Mouse (Mus musculus): ENCODE results near the gene Wdr18. TPM values are rescaled to one million over a fixed set of nuclear protein-coding genes. Genes with fewer than 3 reads are reported as not detected.

Wdr18 gene
- polyA plus RNA-seq, 1 experiment from 2014 or later = 174 TPM

- Histone ChIP-seq H3K4me3 (peak overlapping the region; percentile 65), H3K27ac (peak overlapping the region; percentile 93), H3K36me3 (peaks cover 23% of the 10 kb centered on the region), H3K27me3 (ENCODE audit: low read depth, poor library complexity, severe bottlenecking) (no peaks in the 10 kb centered on the region), H3K4me1 (peaks cover 64% of the 10 kb centered on the region), H3K9me3 (replicated peaks) (0 out of 2 replicates have a peak, but pooled peaks cover 4% of the 10 kb centered on the region)
- no peak for DNase-seq (ENCODE audit: low spot score)
- 10% methylated on average over 27 of the region's 27 CpGs for WGBS
These were observed 28.0 kb downstream of the Wdr18 start for GRCm38 (mm10) chr10:79987771-79988505.

- WGBS = under 1% methylated on average over 59 of the region's 59 CpGs
- peaks cover 31% of the 10 kb centered on the region for H3K36me3 ChIP-seq
- H3K4me3 ChIP-seq = peak within 1 kb of the TSS; percentile 65
- peak; percentile 83 for DNase-seq (ENCODE audit: low spot score)
- peak within 1 kb of the TSS; percentile 93 for H3K27ac ChIP-seq
- H3K27me3 ChIP-seq (ENCODE audit: low read depth, poor library complexity, severe bottlenecking) = no peaks in the 10 kb centered on the region
- 0 out of 2 replicates have a peak, but pooled peaks cover 4% of the 10 kb centered on the region for H3K9me3 ChIP-seq (replicated peaks)
- peaks cover 56% of the 10 kb centered on the region for H3K4me1 ChIP-seq
These were observed 28.7 kb downstream of the Wdr18 start, which contains the start of gene Cnn2 for GRCm38 (mm10) chr10:79988506-79989271. Gene Cnn2, plus strand, starts transcription at chr10:79988584.

GRCm38 (mm10) chr10:79989272-79989786, 29.4 kb downstream of the Wdr18 start:
- no peaks in the 10 kb centered on the region for H3K27me3 ChIP-seq (ENCODE audit: low read depth, poor library complexity, severe bottlenecking)
- H3K36me3 ChIP-seq = peaks cover 37% of the 10 kb centered on the region
- H3K4me1 ChIP-seq = peaks cover 56% of the 10 kb centered on the region
- H3K4me3 ChIP-seq = peak overlapping the region; percentile 65
- WGBS = 36% methylated on average over 8 of the region's 8 CpGs
- peak; percentile 58 for DNase-seq (ENCODE audit: low spot score)
- peak overlapping the region; percentile 93 for H3K27ac ChIP-seq
- H3K9me3 ChIP-seq (replicated peaks) = 0 out of 2 replicates have a peak, but pooled peaks cover 4% of the 10 kb centered on the region

- DNase-seq (ENCODE audit: low spot score) = peak; percentile 86
These were observed 29.9 kb downstream of the Wdr18 start for GRCm38 (mm10) chr10:79989870-79990269.

GRCm38 (mm10) chr10:79991099-79991498, 31.1 kb downstream of the Wdr18 start:
- H3K27ac ChIP-seq = peak overlapping the region; percentile 12
- peaks cover 54% of the 10 kb centered on the region for H3K36me3 ChIP-seq
- 62% methylated on average over 12 of the region's 12 CpGs for WGBS
- H3K4me3 ChIP-seq = peak overlapping the region; percentile 65
- no peak for DNase-seq (ENCODE audit: low spot score)
- no peaks in the 10 kb centered on the region for H3K27me3 ChIP-seq (ENCODE audit: low read depth, poor library complexity, severe bottlenecking)
- 0 out of 2 replicates have a peak, but pooled peaks cover 4% of the 10 kb centered on the region for H3K9me3 ChIP-seq (replicated peaks)
- H3K4me1 ChIP-seq = peaks cover 50% of the 10 kb centered on the region

More at GRCm38 (mm10) chr10:79989870-79990269, 29.9 kb downstream of the Wdr18 start:
- Histone ChIP-seq H3K9me3 (replicated peaks) (0 out of 2 replicates have a peak, but pooled peaks cover 4% of the 10 kb centered on the region), H3K4me1 (peaks cover 56% of the 10 kb centered on the region), H3K27ac (peak overlapping the region; percentile 93), H3K27me3 (ENCODE audit: low read depth, poor library complexity, severe bottlenecking) (no peaks in the 10 kb centered on the region), H3K36me3 (peaks cover 43% of the 10 kb centered on the region), H3K4me3 (peak overlapping the region; percentile 65)
- WGBS = 6% methylated on average over 15 of the region's 15 CpGs

- 0 out of 2 replicates have a peak, but pooled peaks cover 4% of the 10 kb centered on the region for H3K9me3 ChIP-seq (replicated peaks)
- 0 out of 2 replicates have a peak overlapping the region, but pooled peaks have one; percentile 1 for H3K4me3 ChIP-seq
- WGBS = 87% methylated on average over 6 of the region's 6 CpGs
- H3K4me1 ChIP-seq = peaks cover 50% of the 10 kb centered on the region
- DNase-seq (ENCODE audit: low spot score) = no peak
- H3K36me3 ChIP-seq = peaks cover 54% of the 10 kb centered on the region
- H3K27ac ChIP-seq = no peak overlapping the region
- H3K27me3 ChIP-seq (ENCODE audit: low read depth, poor library complexity, severe bottlenecking) = no peaks in the 10 kb centered on the region
These were observed 31.6 kb downstream of the Wdr18 start for GRCm38 (mm10) chr10:79991548-79991947.

- 93% methylated on average over 16 of the region's 16 CpGs for WGBS
- H3K36me3 ChIP-seq = peaks cover 54% of the 10 kb centered on the region
- 0 out of 2 replicates have a peak, but pooled peaks cover 4% of the 10 kb centered on the region for H3K9me3 ChIP-seq (replicated peaks)
- no peak overlapping the region for H3K27ac ChIP-seq
- peaks cover 22% of the 10 kb centered on the region for H3K27me3 ChIP-seq (ENCODE audit: low read depth, poor library complexity, severe bottlenecking)
- no peak overlapping the region for H3K4me3 ChIP-seq
- DNase-seq (ENCODE audit: low spot score) = no peak
- peaks cover 39% of the 10 kb centered on the region for H3K4me1 ChIP-seq
These were observed 34.6 kb downstream of the Wdr18 start for GRCm38 (mm10) chr10:79994397-79995115.

GRCm38 (mm10) chr10:79995636-79996035, 35.7 kb downstream of the Wdr18 start:
- no peak for DNase-seq (ENCODE audit: low spot score)
- 97% methylated on average over 1 of the region's 1 CpGs for WGBS
- peaks cover 30% of the 10 kb centered on the region for H3K4me1 ChIP-seq
- H3K27ac ChIP-seq = 0 out of 2 replicates have a peak overlapping the region, but pooled peaks have one; percentile 81
- H3K36me3 ChIP-seq = peaks cover 54% of the 10 kb centered on the region
- H3K9me3 ChIP-seq (replicated peaks) = 0 out of 2 replicates have a peak, but pooled peaks cover 4% of the 10 kb centered on the region
- H3K27me3 ChIP-seq (ENCODE audit: low read depth, poor library complexity, severe bottlenecking) = peaks cover 32% of the 10 kb centered on the region
- peak overlapping the region; percentile 55; the same call in 1 of the 2 replicates for H3K4me3 ChIP-seq

GRCm38 (mm10) chr10:79996272-79997033, 36.5 kb downstream of the Wdr18 start, which contains the start of gene Abca7:
Gene Abca7, plus strand, starts transcription at chr10:79996494.
- Histone ChIP-seq H3K4me3 (peak within 1 kb of the TSS; percentile 55), H3K27me3 (ENCODE audit: low read depth, poor library complexity, severe bottlenecking) (peaks cover 41% of the 10 kb centered on the region), H3K4me1 (peaks cover 24% of the 10 kb centered on the region), H3K36me3 (peaks cover 46% of the 10 kb centered on the region), H3K27ac (peak within 1 kb of the TSS; percentile 81), H3K9me3 (replicated peaks) (no peaks in the 10 kb centered on the region)
- WGBS = under 1% methylated on average over 34 of the region's 34 CpGs
- peak; percentile 96 for DNase-seq (ENCODE audit: low spot score)

GRCm38 (mm10) chr10:79997034-79997760, 37.2 kb downstream of the Wdr18 start:
- peaks cover 48% of the 10 kb centered on the region for H3K27me3 ChIP-seq (ENCODE audit: low read depth, poor library complexity, severe bottlenecking)
- peak overlapping the region; percentile 55 for H3K4me3 ChIP-seq
- H3K27ac ChIP-seq = peak overlapping the region; percentile 81
- H3K4me1 ChIP-seq = peaks cover 26% of the 10 kb centered on the region
- DNase-seq (ENCODE audit: low spot score) = peak; percentile 89
- H3K36me3 ChIP-seq = peaks cover 38% of the 10 kb centered on the region
- H3K9me3 ChIP-seq (replicated peaks) = no peaks in the 10 kb centered on the region
- under 1% methylated on average over 35 of the region's 35 CpGs for WGBS

GRCm38 (mm10) chr10:79997819-79998218, 37.9 kb downstream of the Wdr18 start:
- no peak for DNase-seq (ENCODE audit: low spot score)
- 7% methylated on average over 15 of the region's 15 CpGs for WGBS

More at GRCm38 (mm10) chr10:79997819-79998218, 37.9 kb downstream of the Wdr18 start:
- H3K27ac ChIP-seq = peak overlapping the region; percentile 81
- peaks cover 54% of the 10 kb centered on the region for H3K27me3 ChIP-seq (ENCODE audit: low read depth, poor library complexity, severe bottlenecking)
- H3K4me3 ChIP-seq = peak overlapping the region; percentile 55
- peaks cover 32% of the 10 kb centered on the region for H3K36me3 ChIP-seq
- H3K9me3 ChIP-seq (replicated peaks) = no peaks in the 10 kb centered on the region
- peaks cover 33% of the 10 kb centered on the region for H3K4me1 ChIP-seq

Measured in limb, embryonic 10.5 days (tissue).